Mouse (Mus musculus) CH12.LX (cell line): ENCODE measurements around the gene Serpini2. TPM values are rescaled to one million over a fixed set of nuclear protein-coding genes. Genes with fewer than 3 reads are reported as not detected.
A peak's percentile ranks its signal among the peaks of the same experiment; 100 is the strongest.

Experiments used
- DNase-seq: peaks from one replicate; pipeline ENCODE4 v3.0.0-alpha.2; 2013; ENCODE audit errors: extremely low read depth
- H3K27ac ChIP-seq: 2 replicates; pipeline ENCODE4 v1.5.1; 2012; ENCODE audit warnings: low read depth, mild to moderate bottlenecking, control low read depth, moderate library complexity; ENCODE audit not compliant: insufficient read depth
- H3K27me3 ChIP-seq: replicated peaks from 2 replicates; pipeline ENCODE3; 2012; ENCODE audit warnings: inconsistent platforms
- H3K36me3 ChIP-seq, 2 experiments: replicated peaks in 1 of 2; 2 replicates each; pipeline versions ENCODE3 to v1.6.1; 2012; ENCODE audit warnings: inconsistent platforms in 1 of 2, low read length in 1 of 2, mild to moderate bottlenecking in 1 of 2, mixed read lengths in 1 of 2, moderate library complexity in 1 of 2; ENCODE audit not compliant: control insufficient read depth in 1 of 2, insufficient read depth in 1 of 2
- H3K4me1 ChIP-seq, 2 experiments: 2 replicates each; pipeline ENCODE4 v1.6.1; 2012; ENCODE audit warnings: inconsistent platforms in 1 of 2, moderate library complexity in 1 of 2; ENCODE audit not compliant: insufficient read depth in 2 of 2, control insufficient read depth in 1 of 2
- H3K4me2 ChIP-seq: 2 replicates; pipeline ENCODE4 v1.6.1; 2012; ENCODE audit warnings: low read depth, mild to moderate bottlenecking, control low read depth; ENCODE audit not compliant: poor library complexity, insufficient read depth, severe bottlenecking
- H3K4me3 ChIP-seq, 3 experiments: fragments of 150-350 bp in 1 of 3; sonication (generic) in 1 of 3; replicated peaks in 1 of 3; 2 replicates each; pipeline versions ENCODE3 to v1.5.1; 2011 to 2012; ENCODE audit warnings: low read depth in 2 of 3, low read length in 2 of 3, mild to moderate bottlenecking in 2 of 3, moderate library complexity in 2 of 3, control low read depth in 1 of 3, improper control_type of control experiment in 1 of 3, inconsistent platforms in 1 of 3, mixed read lengths in 1 of 3; ENCODE audit not compliant: poor library complexity in 1 of 3
- H3K79me2 ChIP-seq: replicated peaks from 2 replicates; pipeline ENCODE4 v1.6.1; 2012; ENCODE audit warnings: mild to moderate bottlenecking, moderate library complexity; ENCODE audit not compliant: control insufficient read depth, poor library complexity, insufficient read depth, severe bottlenecking; ENCODE audit errors: extremely low read depth
- H3K9ac ChIP-seq: 2 replicates; pipeline ENCODE4 v1.6.1; 2012; ENCODE audit warnings: low read depth, mild to moderate bottlenecking, control low read depth, moderate library complexity; ENCODE audit not compliant: insufficient read depth
- H3K9me3 ChIP-seq: replicated peaks from 2 replicates; pipeline ENCODE3; 2012; ENCODE audit warnings: low read length, inconsistent platforms, mixed read lengths
- CHD1 ChIP-seq: IDR thresholded peaks from 2 replicates; pipeline ENCODE4 v1.6.1; 2012; ENCODE audit warnings: low read depth, low read length, improper control_type of control experiment, inconsistent platforms
- CTCF ChIP-seq, 2 experiments: IDR thresholded peaks in 1 of 2; conservative IDR thresholded peaks in 1 of 2; 2 replicates each; pipeline ENCODE4 v1.5.1; 2011 to 2012; ENCODE audit warnings: low read depth in 2 of 2, low read length in 2 of 2, improper control_type of control experiment in 1 of 2, inconsistent platforms in 1 of 2, mild to moderate bottlenecking in 1 of 2, moderate library complexity in 1 of 2
- E2F4 ChIP-seq: IDR thresholded peaks from 2 replicates; pipeline ENCODE4 v1.6.1; 2011; ENCODE audit warnings: low read depth, low read length, improper control_type of control experiment; ENCODE audit not compliant: insufficient replicate concordance
- EP300 ChIP-seq: IDR thresholded peaks from 2 replicates; pipeline ENCODE4 v1.6.1; 2011; ENCODE audit warnings: low read length, improper control_type of control experiment
- HCFC1 ChIP-seq: IDR thresholded peaks from 2 replicates; pipeline ENCODE4 v1.6.1; 2012; ENCODE audit warnings: low read depth, mild to moderate bottlenecking, inconsistent platforms, low read length, improper control_type of control experiment
- IRF4 ChIP-seq: IDR thresholded peaks from 2 replicates; pipeline ENCODE4 v1.6.1; 2014; ENCODE audit warnings: low read depth, mild to moderate bottlenecking, inconsistent platforms, low read length, improper control_type of control experiment
- JUN ChIP-seq: IDR thresholded peaks from 2 replicates; pipeline ENCODE4 v1.6.1; 2011; ENCODE audit warnings: low read depth, mild to moderate bottlenecking, low read length, improper control_type of control experiment, moderate library complexity; ENCODE audit not compliant: insufficient read depth
- JUND ChIP-seq: conservative IDR thresholded peaks from 2 replicates; pipeline ENCODE4 v1.6.1; 2011; ENCODE audit warnings: low read depth, low read length, improper control_type of control experiment
- KAT2A ChIP-seq: IDR thresholded peaks from 2 replicates; pipeline ENCODE4 v1.6.1; 2012; ENCODE audit warnings: low read length, improper control_type of control experiment, inconsistent platforms; ENCODE audit not compliant: insufficient replicate concordance
- MAFK ChIP-seq: IDR thresholded peaks from 2 replicates; pipeline ENCODE4 v1.6.1; 2011; ENCODE audit warnings: low read length, improper control_type of control experiment; ENCODE audit not compliant: insufficient replicate concordance
- MYC ChIP-seq: IDR thresholded peaks from 2 replicates; pipeline ENCODE4 v1.6.1; 2011; ENCODE audit warnings: low read depth, mild to moderate bottlenecking, improper control_type of control experiment, low read length
- NELFE ChIP-seq: IDR thresholded peaks from 2 replicates; pipeline ENCODE4 v1.6.1; 2011; ENCODE audit warnings: low read depth, low read length, improper control_type of control experiment
- POLR2A ChIP-seq: IDR thresholded peaks from 2 replicates; pipeline ENCODE4 v1.6.1; 2011; ENCODE audit warnings: low read depth, mild to moderate bottlenecking, improper control_type of control experiment, low read length
- POLR2AphosphoS2 ChIP-seq: IDR thresholded peaks from 2 replicates; pipeline ENCODE4 v1.6.1; 2011; ENCODE audit warnings: low read depth, low read length, improper control_type of control experiment
- RAD21 ChIP-seq: IDR thresholded peaks from 2 replicates; pipeline ENCODE4 v1.6.1; 2011; ENCODE audit warnings: low read depth, mild to moderate bottlenecking, low read length, improper control_type of control experiment, moderate library complexity
- RCOR1 ChIP-seq: conservative IDR thresholded peaks from 2 replicates; pipeline ENCODE4 v1.6.1; 2012; ENCODE audit warnings: low read depth, mild to moderate bottlenecking, inconsistent platforms, low read length, improper control_type of control experiment
- SMC3 ChIP-seq: IDR thresholded peaks from 2 replicates; pipeline ENCODE4 v1.6.1; 2011; ENCODE audit warnings: low read depth, low read length, improper control_type of control experiment
- TBP ChIP-seq: conservative IDR thresholded peaks from 2 replicates; pipeline ENCODE4 v1.6.1; 2011; ENCODE audit warnings: low read depth, low read length, improper control_type of control experiment
- ZC3H11A ChIP-seq: IDR thresholded peaks from 2 replicates; pipeline ENCODE4 v1.6.1; 2012; ENCODE audit warnings: low read depth, mild to moderate bottlenecking, inconsistent platforms, low read length, improper control_type of control experiment
- ZKSCAN1 ChIP-seq: IDR thresholded peaks from 2 replicates; pipeline ENCODE4 v1.6.1; 2012; ENCODE audit warnings: low read depth, inconsistent platforms, low read length, improper control_type of control experiment, borderline replicate concordance
- ZMIZ1 ChIP-seq: IDR thresholded peaks from 2 replicates; pipeline ENCODE4 v1.6.1; 2012; ENCODE audit warnings: low read depth, mild to moderate bottlenecking, inconsistent platforms, low read length, improper control_type of control experiment
- ZNF384 ChIP-seq: IDR thresholded peaks from 2 replicates; pipeline ENCODE4 v1.6.1; 2012; ENCODE audit warnings: low read depth, low read length, improper control_type of control experiment, inconsistent platforms
- dilution Hi-C: fragments of 300-500 bp; cut with MboI; formaldehyde crosslinking; loops from 2 replicates; pipeline ENCODE4 v1.14.3; 2020; ENCODE audit warnings: low sequenced_read_pairs; ENCODE audit not compliant: extremely low pct_unique_long_range_greater_than_20kb, extremely low pct_ligation_motif_present
- in situ Hi-C: fragments of 300-500 bp; cut with MboI; formaldehyde crosslinking; loops from 3 replicates; pipeline ENCODE4 v1.14.3; 2019; ENCODE audit warnings: low sequenced_read_pairs, low pct_ligation_motif_present, low pct_unique_long_range_greater_than_20kb, mixed read lengths
- polyA plus RNA-seq: library from polyadenylated mRNA; unstranded; fragments of >175 nt; gene quantifications from 2 replicates; pipeline ENCODE4 v1.2.1, GENCODE M21; 2012; ENCODE audit warnings: low read depth; ENCODE audit not compliant: insufficient read length
- total RNA-seq, 2 experiments: library from RNA; depleted of rRNA; stranded (reverse); fragments of 300-350 nt in 1 of 2; fragments of >200 nt in 1 of 2; gene quantifications; 2 replicates each; pipeline ENCODE4 v1.2.3; 2012 to 2014

Serpini2 gene
- total and polyA plus RNA-seq, 3 experiments: not detected

GRCm38 (mm10) chr3:75219211-75219610 is 50.7 kb downstream of the Serpini2 start:
- Histone ChIP-seq H3K27ac (no peak overlapping the region), H3K4me3 (no peak overlapping the region), H3K79me2 (no peaks in the 10 kb centered on the region)
- in situ Hi-C loops (loop anchor here (25.0 kb wide), 2 partner anchors 293 to 493 kb away; no protein-coding TSS in a partner anchor), dilution Hi-C loops (no loop called here)
- TF ChIP-seq IRF4 (no peak), CTCF (conservative IDR thresholded peaks at IDR 0.05 in 1 of 2, IDR thresholded peaks at IDR 0.05 in 1 of 2; ENCODE audit: low read depth in 2 of 2, low read length in 2 of 2) (peak; percentile 10 to 55; a peak in 2 of 4 replicates), POLR2AphosphoS2 (no peak), EP300 (no peak), TBP (no peak), NELFE (no peak), ZKSCAN1 (no peak), JUN (no peak), HCFC1 (no peak), RAD21 (peak; percentile 57), KAT2A (no peak), E2F4 (no peak)
- TF ChIP-seq, all 38 proteins: peak for 2
- Histone ChIP-seq H3K36me3 (no peaks in the 10 kb centered on the region), H3K4me1 (no peaks in the 10 kb centered on the region), H3K9ac (no peak overlapping the region), H3K9me3 (no peaks in the 10 kb centered on the region), H3K4me2 (no peak overlapping the region), H3K27me3 (no peaks in the 10 kb centered on the region)
- DNase-seq: peak; percentile 27

DNA sequence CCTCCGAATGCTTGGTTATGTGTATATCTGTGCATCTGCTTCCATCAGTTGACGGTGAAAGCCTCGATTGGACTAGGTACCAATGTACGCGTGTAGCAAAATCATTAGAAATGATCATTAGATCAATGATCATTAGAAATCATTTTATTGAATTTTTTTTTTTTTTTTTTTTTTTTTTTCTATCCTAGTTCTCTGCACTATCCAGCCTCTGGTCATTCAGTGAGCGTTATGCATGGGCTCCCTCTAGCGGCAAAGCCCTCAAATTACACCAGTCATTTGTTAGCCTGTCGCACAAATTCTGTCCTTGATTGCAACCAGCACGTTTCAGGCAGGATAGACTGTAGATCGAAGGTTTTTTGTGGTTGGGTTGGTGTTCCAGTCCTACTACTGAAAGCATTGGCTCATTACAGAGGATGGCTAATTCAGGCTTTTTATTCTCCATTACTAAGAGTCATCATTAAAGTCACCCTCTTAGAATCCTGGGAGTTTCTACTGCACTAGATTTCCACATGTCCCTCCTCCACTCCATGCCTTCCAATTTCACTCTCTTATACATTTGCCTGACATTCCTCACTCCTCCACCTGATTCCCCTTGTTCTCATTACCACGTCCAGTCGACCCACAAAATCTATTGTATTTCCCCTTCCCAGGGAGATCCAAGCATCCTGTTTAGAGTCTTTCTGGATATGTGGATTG is 66.9 kb downstream of the Serpini2 start:
- in situ Hi-C loops: loop anchor here (25.0 kb wide), 2 partner anchors 309 to 509 kb away; no protein-coding TSS in a partner anchor
- no peaks in the 10 kb centered on the region for H3K27me3 ChIP-seq
- TF ChIP-seq ZNF384: peak; percentile 90
- TF ChIP-seq ZC3H11A: no peak
- no peak for TF ChIP-seq MAFK
- no peak for TF ChIP-seq MYC
- no peak for TF ChIP-seq TBP
- no peak for TF ChIP-seq POLR2AphosphoS2
- TF ChIP-seq RCOR1: no peak
- peak; percentile 35; the same call in 1 of the 2 replicates for TF ChIP-seq SMC3
- TF ChIP-seq CHD1: no peak
- no peak for TF ChIP-seq ZMIZ1
- no peak for TF ChIP-seq E2F4
- TF ChIP-seq RAD21: peak; percentile 62
- TF ChIP-seq JUND: no peak
- no peak for TF ChIP-seq POLR2A
- peak; percentile 69 to 83 for TF ChIP-seq CTCF (conservative IDR thresholded peaks at IDR 0.05 in 1 of 2, IDR thresholded peaks at IDR 0.05 in 1 of 2; ENCODE audit: low read depth in 2 of 2, low read length in 2 of 2)
- no peak for TF ChIP-seq ZKSCAN1
- no peak for TF ChIP-seq EP300
- TF ChIP-seq, all 38 proteins: peak for 4
- dilution Hi-C loops: no loop called here
- H3K79me2 ChIP-seq: no peaks in the 10 kb centered on the region
- peak; percentile 48 for DNase-seq
- H3K9me3 ChIP-seq: no peaks in the 10 kb centered on the region
- H3K4me2 ChIP-seq: no peak overlapping the region
- no peak overlapping the region for H3K9ac ChIP-seq
- H3K4me3 ChIP-seq: no peak overlapping the region
- H3K27ac ChIP-seq: no peak overlapping the region
- no peaks in the 10 kb centered on the region for H3K36me3 ChIP-seq
- H3K4me1 ChIP-seq: no peaks in the 10 kb centered on the region; a peak in 1 of 4 replicates

Other genes with a start within 250 kb of the Serpini2 start
- gene Zbbx, start 105.0 kb downstream of the Serpini2 start, total RNA-seq (2012; rRNA removed): not detected in 2 replicates
- gene Zbbx, start 105.0 kb downstream of the Serpini2 start, total RNA-seq (2014; rRNA removed): not detected in 2 replicates
- gene Zbbx, start 105.0 kb downstream of the Serpini2 start, polyA plus RNA-seq: not detected in 2 replicates
- gene Wdr49, start 212.1 kb upstream of the Serpini2 start, total RNA-seq (2012; rRNA removed): not detected in 2 replicates
- gene Wdr49, start 212.1 kb upstream of the Serpini2 start, total RNA-seq (2014; rRNA removed): not detected in 2 replicates
- gene Wdr49, start 212.1 kb upstream of the Serpini2 start, polyA plus RNA-seq: not detected in 2 replicates